Mouse (Mus musculus): Measurements from ENCODE around the gene Ajap1. TPM values are rescaled to one million over a fixed set of nuclear protein-coding genes. Genes with fewer than 3 reads are reported as not detected.

Gene Ajap1
- polyA plus RNA-seq, 1 experiment = 0.34 TPM

DNA sequence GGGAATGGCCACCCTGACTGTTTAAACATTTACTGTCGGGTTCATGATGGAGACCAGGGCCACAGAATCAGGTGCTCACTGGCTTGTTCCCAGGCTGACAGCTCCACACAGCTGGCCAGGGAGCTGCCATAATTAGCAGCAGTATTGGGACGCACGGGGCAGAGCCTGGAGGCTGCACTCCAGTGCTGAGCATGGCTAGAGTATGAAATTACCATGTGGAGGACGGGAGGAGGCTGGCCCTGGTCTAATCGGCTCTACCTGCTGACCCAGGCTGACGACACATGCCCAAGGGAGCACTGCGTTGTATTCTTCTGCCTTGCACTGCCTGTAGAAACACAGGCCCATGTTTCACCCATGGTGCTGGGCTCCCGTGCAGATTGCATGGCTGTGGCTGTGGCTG, 6.5 kb upstream of the Ajap1 start:
- Histone ChIP-seq H3K36me3 (replicated peaks; ENCODE audit: low read length) (no peaks in the 10 kb centered on the region), H3K4me1 (no peaks in the 10 kb centered on the region), H3K27me3 (replicated peaks) (peaks cover 7% of the 10 kb centered on the region), H3K9me3 (peaks cover 80% of the 10 kb centered on the region), H3K4me3 (replicated peaks) (peak overlapping the region; percentile 70)
- TF ChIP-seq FLI1 (IDR thresholded peaks at IDR 0.05; ENCODE audit: low read length) = no peak
- no peak for TF ChIP-seq GATA1 (IDR thresholded peaks at IDR 0.05; ENCODE audit: borderline replicate concordance, low read length)

DNA sequence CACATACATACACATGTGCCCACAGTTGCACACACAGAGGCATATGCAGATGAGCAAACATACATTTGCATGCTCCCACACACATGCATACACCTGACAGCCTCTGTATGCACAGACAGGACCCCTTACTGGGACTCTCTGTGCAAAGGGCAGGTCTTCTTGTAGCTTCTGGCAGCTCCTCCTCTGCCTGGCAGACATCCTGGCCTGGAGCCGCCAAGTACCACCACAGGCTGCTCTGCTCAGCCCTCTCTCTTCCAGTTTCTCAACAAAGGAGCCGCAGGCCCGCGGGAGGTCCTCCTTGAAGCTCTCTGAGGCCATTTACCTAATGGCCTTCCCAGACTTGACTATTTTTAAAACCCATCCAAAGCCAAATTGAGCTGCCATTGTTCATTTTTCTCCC, 3.3 kb upstream of the Ajap1 start:
- Histone ChIP-seq H3K27me3 (replicated peaks) (peaks cover 39% of the 10 kb centered on the region), H3K4me3 (replicated peaks) (peak overlapping the region; percentile 23), H3K9me3 (peaks cover 55% of the 10 kb centered on the region), H3K4me1 (no peaks in the 10 kb centered on the region), H3K36me3 (replicated peaks; ENCODE audit: low read length) (no peaks in the 10 kb centered on the region)
- TF ChIP-seq FLI1 (IDR thresholded peaks at IDR 0.05; ENCODE audit: low read length) (no peak), GATA1 (IDR thresholded peaks at IDR 0.05; ENCODE audit: borderline replicate concordance, low read length) (no peak)

DNA sequence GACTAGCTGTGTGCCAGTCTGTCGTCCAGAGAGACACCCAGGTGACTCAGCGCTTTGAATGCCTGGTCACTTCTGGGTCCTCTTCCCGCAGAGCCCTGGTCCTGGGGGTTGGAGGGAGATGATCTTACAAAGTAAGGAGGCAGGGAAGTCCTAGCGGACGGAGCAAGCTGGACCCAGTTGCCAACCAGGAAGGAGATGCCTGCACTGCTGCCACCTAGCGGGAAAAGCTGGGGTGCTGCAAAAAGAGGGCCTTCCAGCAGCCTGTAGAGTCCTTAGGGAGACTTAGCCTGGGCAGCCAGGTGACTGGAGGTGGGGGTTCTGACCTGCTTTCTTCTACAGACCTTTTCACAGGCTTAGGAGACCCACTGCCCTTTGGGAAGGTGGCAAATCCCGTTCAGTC, 1.8 kb upstream of the Ajap1 start:
- TF ChIP-seq GATA1 (IDR thresholded peaks at IDR 0.05; ENCODE audit: borderline replicate concordance, low read length) (no peak), FLI1 (IDR thresholded peaks at IDR 0.05; ENCODE audit: low read length) (no peak)
- Histone ChIP-seq H3K9me3 (peaks cover 40% of the 10 kb centered on the region), H3K36me3 (replicated peaks; ENCODE audit: low read length) (no peaks in the 10 kb centered on the region), H3K27me3 (replicated peaks) (peaks cover 52% of the 10 kb centered on the region), H3K4me1 (no peaks in the 10 kb centered on the region), H3K4me3 (replicated peaks) (no peak overlapping the region)

DNA sequence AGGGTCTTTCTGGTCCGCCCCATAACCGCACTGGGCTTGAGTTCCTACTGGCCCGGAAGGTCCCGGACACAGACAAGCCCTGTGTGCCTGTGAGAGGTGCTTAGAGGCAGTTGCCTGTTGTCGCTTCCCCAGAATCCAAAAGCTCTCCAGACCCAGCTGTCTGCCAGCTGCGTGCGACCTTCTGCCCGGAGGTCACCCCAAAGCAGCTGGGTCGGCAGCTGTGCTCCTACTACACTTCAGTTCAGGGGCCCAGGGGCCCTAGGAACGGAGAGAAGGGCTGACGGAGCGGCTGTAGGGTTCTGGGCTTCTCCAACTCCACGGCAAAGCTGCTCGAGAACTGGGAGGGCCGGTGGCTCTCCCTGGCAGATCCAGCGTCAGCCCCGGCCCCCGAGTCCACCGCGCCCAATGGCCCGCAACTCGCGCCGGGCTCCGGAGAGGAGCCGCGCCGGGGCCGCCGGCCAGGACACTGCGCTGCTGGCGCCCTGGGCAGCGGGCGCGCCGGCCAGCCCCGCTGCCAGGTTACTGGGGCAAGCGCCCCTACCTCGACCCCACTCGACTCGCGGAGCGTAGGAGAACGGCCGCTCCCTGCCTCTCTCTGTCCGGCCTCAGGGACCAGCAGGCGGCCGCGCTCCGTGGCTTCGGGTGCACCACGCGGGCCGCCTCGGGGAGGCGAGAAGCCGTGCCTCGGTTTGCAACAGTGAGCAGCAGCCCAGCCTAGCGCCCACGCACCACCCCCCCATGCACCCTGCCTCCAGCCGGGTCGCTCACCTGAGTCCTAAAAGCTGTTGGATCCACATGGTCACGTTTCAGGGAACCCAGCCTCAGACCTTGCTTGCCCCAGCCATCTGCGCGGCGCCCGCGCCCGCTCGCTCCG, 1.0 kb downstream of the Ajap1 start:
- Histone ChIP-seq H3K27me3 (replicated peaks) (peaks cover 57% of the 10 kb centered on the region), H3K4me1 (no peaks in the 10 kb centered on the region), H3K9me3 (peaks cover 26% of the 10 kb centered on the region; the same call in 1 of the 2 replicates), H3K36me3 (replicated peaks; ENCODE audit: low read length) (no peaks in the 10 kb centered on the region), H3K4me3 (replicated peaks) (no peak overlapping the region)
- no peak for TF ChIP-seq GATA1 (IDR thresholded peaks at IDR 0.05; ENCODE audit: borderline replicate concordance, low read length)
- no peak for TF ChIP-seq FLI1 (IDR thresholded peaks at IDR 0.05; ENCODE audit: low read length)

GRCm38 (mm10) chr4:153480551-153481262, 1.9 kb downstream of the Ajap1 start:
- Histone ChIP-seq H3K9me3 (peaks cover 27% of the 10 kb centered on the region), H3K4me3 (replicated peaks) (no peak overlapping the region), H3K4me1 (no peaks in the 10 kb centered on the region), H3K27me3 (replicated peaks) (peaks cover 55% of the 10 kb centered on the region), H3K36me3 (replicated peaks; ENCODE audit: low read length) (no peaks in the 10 kb centered on the region)
- no peak for TF ChIP-seq FLI1 (IDR thresholded peaks at IDR 0.05; ENCODE audit: low read length)
- TF ChIP-seq GATA1 (IDR thresholded peaks at IDR 0.05; ENCODE audit: borderline replicate concordance, low read length) = no peak

- H3K4me1 ChIP-seq = no peaks in the 10 kb centered on the region
- no peak overlapping the region for H3K4me3 ChIP-seq (replicated peaks)
- TF ChIP-seq FLI1 (IDR thresholded peaks at IDR 0.05; ENCODE audit: low read length) (no peak), GATA1 (IDR thresholded peaks at IDR 0.05; ENCODE audit: borderline replicate concordance, low read length) (no peak)
- no peaks in the 10 kb centered on the region for H3K36me3 ChIP-seq (replicated peaks; ENCODE audit: low read length)
- peaks cover 50% of the 10 kb centered on the region for H3K27me3 ChIP-seq (replicated peaks)
- peaks cover 37% of the 10 kb centered on the region for H3K9me3 ChIP-seq
Measured at GRCm38 (mm10) chr4:153479144-153479543, 3.5 kb downstream of the Ajap1 start.

GRCm38 (mm10) chr4:153473480-153474252, 8.9 kb downstream of the Ajap1 start:
- peaks cover 85% of the 10 kb centered on the region for H3K9me3 ChIP-seq
- no peaks in the 10 kb centered on the region for H3K4me1 ChIP-seq
- no peak overlapping the region for H3K4me3 ChIP-seq (replicated peaks)
- H3K36me3 ChIP-seq (replicated peaks; ENCODE audit: low read length) = no peaks in the 10 kb centered on the region
- no peak for TF ChIP-seq FLI1 (IDR thresholded peaks at IDR 0.05; ENCODE audit: low read length)
- no peak for TF ChIP-seq GATA1 (IDR thresholded peaks at IDR 0.05; ENCODE audit: borderline replicate concordance, low read length)
- H3K27me3 ChIP-seq (replicated peaks) = peaks cover under 1% of the 10 kb centered on the region

DNA sequence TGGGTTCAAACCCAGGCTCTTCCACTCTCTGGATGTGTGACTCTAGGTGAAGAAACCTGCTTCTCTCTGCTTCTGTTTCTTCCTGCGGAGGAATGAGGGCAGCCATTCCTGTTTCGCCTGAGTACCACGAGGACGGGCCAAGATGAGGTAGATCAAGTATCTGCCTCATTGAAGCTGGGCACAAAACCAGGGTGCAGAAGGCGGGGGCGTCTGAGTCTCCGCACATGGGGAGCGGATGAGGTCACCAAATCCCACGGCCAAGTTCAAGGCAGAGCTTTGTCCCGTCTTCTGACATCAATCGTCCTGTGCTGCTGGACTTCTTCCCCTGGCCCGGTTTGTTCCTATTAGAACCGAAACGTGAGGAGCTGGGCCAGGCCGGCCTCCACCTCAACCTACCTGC, 12.9 kb downstream of the Ajap1 start:
- peaks cover 100% of the 10 kb centered on the region for H3K9me3 ChIP-seq
- H3K36me3 ChIP-seq (replicated peaks; ENCODE audit: low read length) = no peaks in the 10 kb centered on the region
- no peaks in the 10 kb centered on the region for H3K27me3 ChIP-seq (replicated peaks)
- no peak overlapping the region for H3K4me3 ChIP-seq (replicated peaks)
- no peaks in the 10 kb centered on the region for H3K4me1 ChIP-seq
- TF ChIP-seq FLI1 (IDR thresholded peaks at IDR 0.05; ENCODE audit: low read length) (no peak), GATA1 (IDR thresholded peaks at IDR 0.05; ENCODE audit: borderline replicate concordance, low read length) (no peak)

GRCm38 (mm10) chr4:153459934-153460333, 22.7 kb downstream of the Ajap1 start:
- peaks cover 96% of the 10 kb centered on the region for H3K9me3 ChIP-seq
- no peaks in the 10 kb centered on the region for H3K36me3 ChIP-seq (replicated peaks; ENCODE audit: low read length)
- peak overlapping the region; percentile 29 for H3K4me3 ChIP-seq (replicated peaks)
- H3K27me3 ChIP-seq (replicated peaks) = no peaks in the 10 kb centered on the region
- no peak for TF ChIP-seq GATA1 (IDR thresholded peaks at IDR 0.05; ENCODE audit: borderline replicate concordance, low read length)
- H3K4me1 ChIP-seq = no peaks in the 10 kb centered on the region

Measured in megakaryocyte, embryonic 14.5 days (primary cell).